Mouse (Mus musculus): ENCODE data around the gene Cacna1d. TPM values are rescaled to one million over a fixed set of nuclear protein-coding genes. Genes with fewer than 3 reads are reported as not detected.

The Cacna1d gene
- polyA plus RNA-seq, 1 experiment from 2014 or later, result 1.5 TPM

DNA sequence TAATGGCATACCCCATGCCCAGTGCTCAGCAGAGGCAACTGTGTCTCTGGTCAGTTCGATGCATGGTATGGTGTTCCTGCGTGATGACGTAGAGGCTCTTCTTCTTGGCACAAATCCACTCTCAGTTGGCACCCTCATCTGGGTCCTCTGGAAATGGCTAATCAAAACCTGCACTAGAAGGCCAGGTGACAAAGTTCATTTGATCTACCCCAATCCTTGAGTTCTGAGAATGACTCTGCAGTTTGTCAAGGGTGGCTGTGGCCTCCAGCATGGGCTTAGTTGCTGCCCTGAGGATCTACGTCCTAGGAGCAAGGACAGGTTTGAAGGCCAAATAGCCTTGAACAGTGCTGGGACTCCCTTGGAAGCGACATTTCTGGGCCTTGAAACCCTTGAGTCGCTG lies 472.4 kb downstream of the Cacna1d start:
- H3K4me2 ChIP-seq (replicated peaks; ENCODE audit: low read depth), result no peak overlapping the region
- H3K36me3 ChIP-seq (ENCODE audit: control insufficient read depth, insufficient read depth), result no peaks in the 10 kb centered on the region
- H3K9ac ChIP-seq (ENCODE audit: low read depth, low read length), result no peak overlapping the region
- no peak for TF ChIP-seq CTCF (IDR thresholded peaks at IDR 0.05; ENCODE audit: low read depth)
- H3K27ac ChIP-seq (ENCODE audit: low read depth, low read length), result no peak overlapping the region
- H3K4me3 ChIP-seq (ENCODE audit: low read depth, low read length), result no peak overlapping the region
- H3K27me3 ChIP-seq (replicated peaks; ENCODE audit: control insufficient read depth, insufficient read depth, low read length), result no peaks in the 10 kb centered on the region
- H3K4me1 ChIP-seq (replicated peaks; ENCODE audit: control insufficient read depth, insufficient read depth, low read length), result no peaks in the 10 kb centered on the region; the same call in 1 of the 2 replicates
- no peak for ATAC-seq
- 92% methylated on average over 6 of the region's 6 CpGs for WGBS
- H3K9me3 ChIP-seq (ENCODE audit: control insufficient read depth), result no peaks in the 10 kb centered on the region

DNA sequence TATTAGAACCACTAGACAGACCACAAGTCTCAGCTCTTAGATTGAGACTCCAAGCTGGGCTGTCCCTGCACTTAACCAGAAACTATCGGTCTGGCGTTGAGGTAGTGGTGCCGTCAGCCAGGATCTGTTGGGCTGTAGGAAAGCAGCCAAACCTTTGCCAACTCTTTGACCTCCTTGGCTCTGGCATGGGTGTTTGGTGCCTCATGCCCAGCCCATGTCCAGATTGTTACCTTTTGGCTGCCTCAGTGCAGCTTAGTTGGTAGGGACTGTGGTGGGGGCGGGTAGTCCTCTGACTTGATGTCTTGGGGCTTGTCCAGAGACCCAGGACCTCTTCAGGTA lies 472.8 kb downstream of the Cacna1d start:
- H3K4me1 ChIP-seq (replicated peaks; ENCODE audit: control insufficient read depth, insufficient read depth, low read length), result no peaks in the 10 kb centered on the region; the same call in 1 of the 2 replicates
- H3K4me2 ChIP-seq (replicated peaks; ENCODE audit: low read depth), result no peak overlapping the region; the same call in 1 of the 2 replicates
- 92% methylated on average over 4 of the region's 4 CpGs for WGBS
- H3K9ac ChIP-seq (ENCODE audit: low read depth, low read length), result no peak overlapping the region
- ATAC-seq, result no peak
- H3K36me3 ChIP-seq (ENCODE audit: control insufficient read depth, insufficient read depth), result no peaks in the 10 kb centered on the region
- 0 out of 2 replicates have a peak overlapping the region, but pooled peaks have one; percentile 57 for H3K27ac ChIP-seq (ENCODE audit: low read depth, low read length)
- H3K9me3 ChIP-seq (ENCODE audit: control insufficient read depth), result no peaks in the 10 kb centered on the region
- no peak overlapping the region for H3K4me3 ChIP-seq (ENCODE audit: low read depth, low read length)
- H3K27me3 ChIP-seq (replicated peaks; ENCODE audit: control insufficient read depth, insufficient read depth, low read length), result no peaks in the 10 kb centered on the region
- TF ChIP-seq CTCF (IDR thresholded peaks at IDR 0.05; ENCODE audit: low read depth), result no peak

DNA sequence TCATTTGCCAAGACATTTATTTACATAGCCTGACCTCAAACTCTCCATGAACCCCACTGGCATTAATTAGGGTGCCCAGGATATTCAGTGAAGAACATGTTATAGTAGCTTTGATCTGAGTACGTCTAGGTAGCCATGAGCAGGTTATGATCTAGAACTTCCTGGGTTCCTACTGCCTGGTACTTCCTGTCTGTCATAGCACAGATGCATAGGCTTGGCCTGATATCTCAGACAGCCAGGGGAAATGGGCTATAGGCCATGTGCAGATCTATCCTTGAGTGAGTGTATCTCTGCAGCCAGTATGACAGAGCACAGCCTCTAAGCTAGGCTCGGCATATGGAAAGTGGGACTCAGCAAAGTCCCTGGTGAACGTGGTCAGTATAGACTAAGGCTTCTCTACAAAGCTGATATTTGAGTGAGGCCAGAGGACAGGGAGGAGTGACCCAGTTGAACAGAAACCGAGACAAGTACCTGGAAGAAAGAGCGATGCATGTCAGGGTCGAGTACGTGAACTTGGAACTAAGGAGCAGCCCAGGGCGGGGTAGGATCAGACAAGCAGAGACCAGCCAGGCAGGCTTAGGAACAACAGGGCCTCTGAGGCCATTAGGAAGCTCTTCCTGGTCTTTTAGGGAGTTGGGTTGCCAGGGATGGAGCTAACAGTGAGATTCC lies 473.3 kb downstream of the Cacna1d start:
- WGBS, result 62% methylated on average over 8 of the region's 8 CpGs
- Histone ChIP-seq H3K9me3 (ENCODE audit: control insufficient read depth) (no peaks in the 10 kb centered on the region), H3K27ac (ENCODE audit: low read depth, low read length) (peak overlapping the region; percentile 57; the same call in 1 of the 2 replicates), H3K4me1 (replicated peaks; ENCODE audit: control insufficient read depth, insufficient read depth, low read length) (no peaks in the 10 kb centered on the region; the same call in 1 of the 2 replicates), H3K27me3 (replicated peaks; ENCODE audit: control insufficient read depth, insufficient read depth, low read length) (no peaks in the 10 kb centered on the region), H3K4me2 (replicated peaks; ENCODE audit: low read depth) (peak overlapping the region; percentile 21; the same call in 1 of the 2 replicates), H3K4me3 (ENCODE audit: low read depth, low read length) (no peak overlapping the region), H3K9ac (ENCODE audit: low read depth, low read length) (no peak overlapping the region), H3K36me3 (ENCODE audit: control insufficient read depth, insufficient read depth) (no peaks in the 10 kb centered on the region)
- no peak for TF ChIP-seq CTCF (IDR thresholded peaks at IDR 0.05; ENCODE audit: low read depth)
- ATAC-seq, result peak; percentile 66

DNA sequence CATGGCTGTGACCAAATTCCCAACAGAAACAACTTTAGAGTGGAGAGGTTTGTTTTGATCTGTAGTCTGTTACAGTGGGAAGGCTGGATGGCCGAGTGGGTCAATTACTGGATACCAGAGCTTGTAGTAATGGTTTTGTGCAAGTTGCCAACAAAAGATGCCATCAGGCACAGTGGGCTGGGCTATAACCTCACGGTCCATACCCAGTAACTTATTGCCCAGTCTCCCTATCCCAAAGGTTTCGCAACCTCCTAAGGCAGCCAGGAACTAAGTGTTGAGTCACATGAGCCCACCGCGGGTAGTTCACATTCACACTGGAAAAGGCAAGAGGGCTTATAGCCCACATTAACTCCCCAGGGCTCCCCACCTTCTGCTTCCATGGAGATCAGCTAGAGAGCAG lies 474.6 kb downstream of the Cacna1d start:
- no peak for ATAC-seq
- H3K9me3 ChIP-seq (ENCODE audit: control insufficient read depth), result no peaks in the 10 kb centered on the region
- no peaks in the 10 kb centered on the region; the same call in 1 of the 2 replicates for H3K4me1 ChIP-seq (replicated peaks; ENCODE audit: control insufficient read depth, insufficient read depth, low read length)
- no peaks in the 10 kb centered on the region for H3K36me3 ChIP-seq (ENCODE audit: control insufficient read depth, insufficient read depth)
- H3K9ac ChIP-seq (ENCODE audit: low read depth, low read length), result no peak overlapping the region
- TF ChIP-seq CTCF (IDR thresholded peaks at IDR 0.05; ENCODE audit: low read depth), result no peak
- no peak overlapping the region for H3K4me2 ChIP-seq (replicated peaks; ENCODE audit: low read depth)
- no peak overlapping the region for H3K4me3 ChIP-seq (ENCODE audit: low read depth, low read length)
- H3K27ac ChIP-seq (ENCODE audit: low read depth, low read length), result no peak overlapping the region
- WGBS, result 73% methylated on average over 5 of the region's 5 CpGs
- H3K27me3 ChIP-seq (replicated peaks; ENCODE audit: control insufficient read depth, insufficient read depth, low read length), result no peaks in the 10 kb centered on the region

DNA sequence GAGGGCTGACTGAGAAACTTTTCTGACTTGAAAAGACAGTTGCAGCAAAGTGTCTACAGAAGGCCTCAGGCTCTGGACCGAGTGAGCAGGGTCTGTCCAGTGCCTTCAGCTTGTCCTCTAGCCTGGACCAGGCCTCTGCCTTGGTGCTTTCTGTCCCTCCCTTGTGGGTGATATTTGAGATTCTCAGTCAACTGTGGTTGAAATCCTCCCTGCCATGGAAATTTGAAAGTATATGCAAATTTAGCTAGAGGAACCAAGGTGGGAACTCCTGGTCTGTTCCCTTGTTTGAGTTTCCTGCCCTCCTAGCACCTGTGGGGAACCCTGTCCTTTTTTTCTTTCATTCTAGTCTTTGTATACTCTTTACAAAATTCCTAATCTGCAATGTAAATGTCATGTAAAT lies 476.2 kb downstream of the Cacna1d start:
- no peak overlapping the region for H3K4me3 ChIP-seq (ENCODE audit: low read depth, low read length)
- H3K4me2 ChIP-seq (replicated peaks; ENCODE audit: low read depth), result no peak overlapping the region
- no peaks in the 10 kb centered on the region; the same call in none of the 2 replicates for H3K4me1 ChIP-seq (replicated peaks; ENCODE audit: control insufficient read depth, insufficient read depth, low read length)
- no peak overlapping the region for H3K27ac ChIP-seq (ENCODE audit: low read depth, low read length)
- 88% methylated on average over 1 of the region's 1 CpGs for WGBS
- no peaks in the 10 kb centered on the region for H3K27me3 ChIP-seq (replicated peaks; ENCODE audit: control insufficient read depth, insufficient read depth, low read length)
- TF ChIP-seq CTCF (IDR thresholded peaks at IDR 0.05; ENCODE audit: low read depth), result no peak
- no peak overlapping the region for H3K9ac ChIP-seq (ENCODE audit: low read depth, low read length)
- H3K36me3 ChIP-seq (ENCODE audit: control insufficient read depth, insufficient read depth), result no peaks in the 10 kb centered on the region
- H3K9me3 ChIP-seq (ENCODE audit: control insufficient read depth), result no peaks in the 10 kb centered on the region
- no peak for ATAC-seq

DNA sequence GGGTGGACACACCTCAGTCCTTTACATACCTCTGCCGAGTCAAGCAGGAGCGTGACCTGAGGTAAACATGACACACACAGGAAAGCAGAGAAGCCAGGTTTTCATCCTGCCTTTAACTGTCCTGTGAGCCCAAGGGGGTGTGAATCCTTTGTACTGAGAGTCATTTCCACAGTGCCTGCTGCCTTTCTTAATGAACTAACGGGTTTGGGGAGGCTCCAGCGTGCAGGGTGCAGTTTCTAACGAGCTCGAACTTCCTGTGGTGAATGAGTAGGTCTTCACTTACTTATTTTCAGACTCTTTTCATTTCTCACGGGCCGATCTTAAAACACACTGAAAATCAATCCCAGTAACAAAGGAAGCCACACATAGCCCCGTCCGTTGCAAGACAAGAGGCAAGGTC lies 476.8 kb downstream of the Cacna1d start:
- Histone ChIP-seq H3K9me3 (ENCODE audit: control insufficient read depth) (no peaks in the 10 kb centered on the region), H3K4me3 (ENCODE audit: low read depth, low read length) (no peak overlapping the region), H3K9ac (ENCODE audit: low read depth, low read length) (no peak overlapping the region), H3K4me2 (replicated peaks; ENCODE audit: low read depth) (no peak overlapping the region), H3K27ac (ENCODE audit: low read depth, low read length) (no peak overlapping the region), H3K36me3 (ENCODE audit: control insufficient read depth, insufficient read depth) (no peaks in the 10 kb centered on the region), H3K27me3 (replicated peaks; ENCODE audit: control insufficient read depth, insufficient read depth, low read length) (no peaks in the 10 kb centered on the region), H3K4me1 (replicated peaks; ENCODE audit: control insufficient read depth, insufficient read depth, low read length) (peaks cover 2% of the 10 kb centered on the region)
- no peak for ATAC-seq
- WGBS, result 67% methylated on average over 10 of the region's 10 CpGs
- TF ChIP-seq CTCF (IDR thresholded peaks at IDR 0.05; ENCODE audit: low read depth), result no peak

Data from intestine, postnatal 0 days (tissue).